Mouse (Mus musculus) kidney, embryonic 14.5 days (tissue): ENCODE results near the gene Pax6. TPM values are rescaled to one million over a fixed set of nuclear protein-coding genes. Genes with fewer than 3 reads are reported as not detected.
A peak's percentile ranks its signal among the peaks of the same experiment; 100 is the strongest.

Experiments
- ATAC-seq: fragments of 200-750 bp; cut with Nextera tagmentation; 2 replicates; pipeline ENCODE4 v1.8.0; 2017; ENCODE audit warnings: moderate number of reproducible peaks, mild to moderate bottlenecking, moderate TSS enrichment, moderate library complexity; ENCODE audit not compliant: low FRiP score, low TSS enrichment
- H3K27ac ChIP-seq: fragments of 300-500 bp; sonication (generic); 2 replicates; pipeline ENCODE4 v1.5.1; 2014; ENCODE audit warnings: low read depth, mild to moderate bottlenecking, low read length, moderate library complexity, mixed read lengths
- H3K27me3 ChIP-seq: fragments of 300-500 bp; sonication (generic); 2 replicates; pipeline ENCODE4 v1.6.1; 2014; ENCODE audit warnings: mild to moderate bottlenecking, low read length; ENCODE audit not compliant: control insufficient read depth, insufficient read depth
- H3K36me3 ChIP-seq: fragments of 300-500 bp; sonication (generic); 2 replicates; pipeline ENCODE4 v1.6.1; 2014; ENCODE audit warnings: low read length, mixed read lengths; ENCODE audit not compliant: control insufficient read depth, insufficient read depth
- H3K4me1 ChIP-seq: fragments of 300-500 bp; sonication (generic); 2 replicates; pipeline ENCODE4 v1.6.1; 2014; ENCODE audit warnings: low read length, mixed read lengths; ENCODE audit not compliant: control insufficient read depth, insufficient read depth
- H3K4me2 ChIP-seq: fragments of 300-500 bp; sonication (generic); replicated peaks from 2 replicates; pipeline ENCODE4 v1.6.1; 2014; ENCODE audit warnings: low read depth, mild to moderate bottlenecking, low read length
- H3K4me3 ChIP-seq: fragments of 300-500 bp; sonication (generic); 2 replicates; pipeline ENCODE4 v1.5.1; 2014; ENCODE audit warnings: mild to moderate bottlenecking, low read length
- H3K9ac ChIP-seq: fragments of 300-500 bp; sonication (generic); 2 replicates; pipeline ENCODE4 v1.6.1; 2014; ENCODE audit warnings: low read depth, mild to moderate bottlenecking, low read length, moderate library complexity
- H3K9me3 ChIP-seq: fragments of 300-500 bp; sonication (generic); 2 replicates; pipeline ENCODE4 v1.6.1; 2016; ENCODE audit warnings: low read length; ENCODE audit not compliant: control insufficient read depth
- WGBS: fragments of 180-500 bp; shearing (Covaris S2); extraction: QIAGEN DNeasy Blood & Tissue Kit; methylation state at CpG from one replicate; pipeline ENCODE4 v1.1.7; 2014; 5-methylcytosine and 5-hydroxymethylcytosine counted together
- polyA plus RNA-seq: library from polyadenylated mRNA; unstranded; fragments of >200 nt; fragmentation: Nextera tagmentation; extraction: Ambion mirVana; gene quantifications from 2 replicates; pipeline ENCODE4 v1.2.1, GENCODE M21; 2014

The Pax6 gene
- polyA plus RNA-seq, 1 experiment from 2014 or later, result 0.12 TPM

DNA sequence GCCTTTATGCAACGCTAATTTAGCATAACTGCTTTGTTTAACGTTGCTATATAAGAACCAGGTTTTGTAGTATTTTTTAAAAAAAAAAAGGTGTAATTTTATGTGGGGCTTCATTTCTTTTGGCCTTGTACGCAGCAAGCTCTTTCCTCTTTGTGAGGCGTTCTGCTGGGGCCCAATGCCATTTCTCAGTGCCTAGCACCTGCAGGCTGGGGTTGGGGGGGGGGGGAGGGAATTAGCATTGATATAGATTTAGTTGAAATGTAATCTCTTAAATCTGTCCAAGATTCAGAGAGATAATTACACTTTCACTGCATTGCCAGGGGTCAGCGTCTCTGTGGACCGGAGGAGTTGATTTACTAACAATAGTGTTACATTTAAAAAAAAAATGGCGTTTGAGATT lies 6.1 kb upstream of the Pax6 start:
- Histone ChIP-seq H3K4me2 (no peak overlapping the region), H3K27ac (no peak overlapping the region), H3K9me3 (no peaks in the 10 kb centered on the region), H3K4me1 (no peaks in the 10 kb centered on the region), H3K9ac (no peak overlapping the region), H3K27me3 (peaks cover 98% of the 10 kb centered on the region), H3K4me3 (no peak overlapping the region), H3K36me3 (no peaks in the 10 kb centered on the region)
- ATAC-seq, result no peak
- 2% methylated on average over 7 of the region's 7 CpGs for WGBS

DNA sequence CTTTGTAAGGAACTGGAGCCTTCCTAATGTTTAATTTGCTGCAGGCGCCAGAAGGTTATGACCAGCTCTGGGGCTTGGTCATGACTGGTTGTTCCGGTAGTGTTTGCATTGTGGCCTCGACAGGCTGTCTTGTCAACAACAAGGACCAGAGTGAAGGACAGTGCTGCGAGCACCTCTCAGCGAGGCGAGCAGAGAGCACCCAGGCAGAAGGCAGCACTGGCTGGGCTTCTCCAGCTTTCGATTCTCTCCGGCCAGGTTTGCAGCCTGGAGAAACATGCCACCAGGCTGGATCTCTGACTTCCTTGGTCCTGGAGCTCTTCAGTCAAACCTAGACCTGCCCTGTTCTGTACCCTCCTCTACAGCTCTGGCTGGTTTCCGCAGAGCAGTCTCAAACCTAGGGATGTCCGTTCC lies 5.6 kb upstream of the Pax6 start:
- Histone ChIP-seq H3K4me3 (no peak overlapping the region), H3K4me2 (no peak overlapping the region), H3K27ac (no peak overlapping the region), H3K9ac (no peak overlapping the region), H3K4me1 (no peaks in the 10 kb centered on the region), H3K27me3 (peaks cover 99% of the 10 kb centered on the region), H3K36me3 (no peaks in the 10 kb centered on the region), H3K9me3 (no peaks in the 10 kb centered on the region)
- 2% methylated on average over 10 of the region's 10 CpGs for WGBS
- no peak for ATAC-seq

DNA sequence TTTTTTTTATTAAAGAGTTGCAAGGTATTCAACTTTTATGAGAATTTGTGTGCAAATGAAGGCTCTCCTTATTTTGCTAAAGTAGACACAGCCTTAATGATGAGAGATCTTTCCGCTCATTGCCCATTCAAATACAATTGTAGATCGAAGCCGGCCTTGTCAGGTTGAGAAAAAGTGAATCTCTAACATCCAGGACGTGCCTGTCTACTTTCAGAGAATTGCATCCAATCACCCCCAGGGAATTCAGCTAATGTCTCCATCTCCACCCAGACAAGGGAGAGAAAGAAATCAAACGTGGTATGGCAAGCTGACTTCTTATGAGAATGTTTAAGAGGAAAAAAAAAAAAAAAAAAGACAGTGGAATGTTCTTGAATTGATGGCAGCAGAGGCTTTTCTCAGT lies 3.7 kb upstream of the Pax6 start:
- Histone ChIP-seq H3K36me3 (no peaks in the 10 kb centered on the region), H3K4me3 (no peak overlapping the region), H3K9me3 (no peaks in the 10 kb centered on the region), H3K27ac (no peak overlapping the region), H3K4me2 (no peak overlapping the region), H3K4me1 (peaks cover 4% of the 10 kb centered on the region; the same call in 1 of the 2 replicates), H3K9ac (no peak overlapping the region), H3K27me3 (peaks cover 99% of the 10 kb centered on the region)
- 6% methylated on average over 5 of the region's 5 CpGs for WGBS
- no peak for ATAC-seq

DNA sequence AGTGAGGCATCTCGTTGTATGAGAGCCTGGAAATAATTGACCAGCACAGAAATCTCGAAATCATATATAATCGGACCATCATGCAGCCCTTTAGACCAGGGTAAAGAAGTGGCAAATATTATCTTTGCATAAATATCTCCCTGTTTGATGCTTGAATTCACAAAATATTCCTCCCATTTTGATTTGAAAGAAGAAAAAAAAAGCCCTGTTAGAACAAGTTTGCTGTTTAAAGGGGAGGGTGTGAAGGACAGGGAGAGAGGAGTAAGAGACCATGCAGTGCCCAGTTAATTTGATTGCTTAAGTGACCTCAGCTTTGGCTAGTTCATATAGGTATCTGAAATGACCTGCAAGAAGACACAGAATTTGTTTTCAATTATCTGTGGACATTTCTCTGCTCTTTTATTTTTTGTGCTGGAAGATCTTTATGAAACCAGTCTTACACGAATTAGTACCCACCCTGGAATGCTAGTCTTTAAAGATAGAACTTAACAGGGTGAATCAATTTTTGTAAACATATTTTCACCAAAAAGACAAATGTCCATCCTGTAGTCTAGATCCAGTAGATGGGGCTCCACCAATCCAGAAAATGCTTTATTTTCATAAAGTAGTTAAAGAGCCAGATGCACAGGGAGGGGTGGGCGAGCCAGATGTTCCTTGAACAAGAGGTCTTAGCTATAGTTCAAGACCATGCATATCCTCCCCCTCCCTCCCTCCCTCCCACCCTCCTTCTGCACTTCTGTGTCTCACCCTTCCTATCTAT lies 3.0 kb upstream of the Pax6 start:
- Histone ChIP-seq H3K36me3 (no peaks in the 10 kb centered on the region), H3K9me3 (no peaks in the 10 kb centered on the region), H3K9ac (no peak overlapping the region), H3K4me1 (peaks cover 4% of the 10 kb centered on the region; the same call in 1 of the 2 replicates), H3K27me3 (peaks cover 97% of the 10 kb centered on the region), H3K4me2 (no peak overlapping the region), H3K4me3 (no peak overlapping the region), H3K27ac (no peak overlapping the region)
- WGBS, result 8% methylated on average over 5 of the region's 5 CpGs
- ATAC-seq, result no peak

DNA sequence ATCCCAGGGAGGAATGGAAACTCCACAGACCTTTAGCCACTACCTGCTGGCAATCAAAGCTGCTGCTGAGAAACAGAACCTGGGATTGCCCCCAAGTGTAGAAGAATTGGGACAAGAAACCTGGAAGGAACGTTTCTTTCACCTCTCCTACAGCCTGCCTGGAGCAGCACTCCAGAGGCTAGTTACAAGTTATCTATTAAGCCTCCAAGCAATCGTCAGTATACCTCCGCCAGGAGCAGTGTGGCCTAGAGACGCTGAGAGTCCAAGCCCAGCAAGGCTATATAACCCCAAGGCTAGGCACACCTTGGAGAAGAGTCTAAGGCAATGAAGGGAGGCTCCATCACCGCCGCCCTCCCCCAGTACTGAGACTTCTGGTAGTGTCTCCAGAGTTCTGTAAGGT lies 2.4 kb upstream of the Pax6 start:
- Histone ChIP-seq H3K4me3 (no peak overlapping the region), H3K9ac (no peak overlapping the region), H3K9me3 (no peaks in the 10 kb centered on the region), H3K27me3 (peaks cover 97% of the 10 kb centered on the region), H3K4me1 (peaks cover 4% of the 10 kb centered on the region; the same call in 1 of the 2 replicates), H3K4me2 (no peak overlapping the region), H3K27ac (no peak overlapping the region), H3K36me3 (no peaks in the 10 kb centered on the region)
- 0% methylated on average over 6 of the region's 6 CpGs for WGBS
- ATAC-seq, result no peak

DNA sequence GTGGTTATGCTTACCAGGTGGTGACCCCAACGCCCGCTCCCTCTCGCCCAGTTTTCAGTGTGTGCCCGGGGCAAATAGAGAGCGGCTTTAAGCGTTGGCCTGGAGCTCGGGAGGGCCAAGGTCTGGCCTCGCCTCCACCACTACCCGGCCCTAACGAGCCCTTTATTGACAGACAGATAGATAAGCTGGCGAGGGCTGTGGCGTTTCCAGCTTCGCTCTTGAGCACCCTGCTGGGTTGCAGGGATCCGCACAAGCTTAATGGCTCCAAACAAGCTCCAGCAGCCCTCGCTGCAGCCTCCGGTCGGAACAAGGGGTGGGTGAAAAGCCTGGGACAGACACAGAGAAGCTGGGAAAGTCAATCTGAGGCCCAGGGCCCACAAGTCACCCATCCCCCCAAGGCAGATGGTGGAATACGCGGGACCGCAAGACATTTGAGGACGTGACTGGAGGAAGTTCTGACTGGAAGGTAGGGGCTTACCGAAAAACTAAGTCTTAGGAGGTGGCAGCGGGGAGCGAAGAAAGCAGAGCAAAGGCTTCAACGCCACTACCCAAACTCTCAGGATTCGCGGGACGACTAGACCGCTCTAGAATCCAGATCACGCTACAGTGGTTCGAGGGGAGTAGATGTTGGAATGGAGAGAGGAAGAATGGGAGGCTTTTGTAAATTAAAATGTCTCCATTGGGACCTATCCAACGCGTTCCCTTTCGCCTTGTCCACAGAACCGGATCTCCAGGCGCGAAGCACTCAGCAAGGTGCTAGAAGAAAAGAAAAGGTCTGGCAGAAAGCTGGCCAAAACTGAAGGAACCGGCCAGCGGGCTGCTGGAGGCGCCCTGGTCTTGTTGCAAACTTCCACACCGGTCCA lies 1.7 kb upstream of the Pax6 start:
- Histone ChIP-seq H3K27ac (no peak overlapping the region), H3K36me3 (no peaks in the 10 kb centered on the region), H3K4me3 (no peak overlapping the region), H3K9ac (no peak overlapping the region), H3K9me3 (no peaks in the 10 kb centered on the region), H3K4me1 (peaks cover 4% of the 10 kb centered on the region; the same call in 1 of the 2 replicates), H3K27me3 (peaks cover 97% of the 10 kb centered on the region), H3K4me2 (no peak overlapping the region)
- WGBS, result under 1% methylated on average over 41 of the region's 41 CpGs
- no peak for ATAC-seq

DNA sequence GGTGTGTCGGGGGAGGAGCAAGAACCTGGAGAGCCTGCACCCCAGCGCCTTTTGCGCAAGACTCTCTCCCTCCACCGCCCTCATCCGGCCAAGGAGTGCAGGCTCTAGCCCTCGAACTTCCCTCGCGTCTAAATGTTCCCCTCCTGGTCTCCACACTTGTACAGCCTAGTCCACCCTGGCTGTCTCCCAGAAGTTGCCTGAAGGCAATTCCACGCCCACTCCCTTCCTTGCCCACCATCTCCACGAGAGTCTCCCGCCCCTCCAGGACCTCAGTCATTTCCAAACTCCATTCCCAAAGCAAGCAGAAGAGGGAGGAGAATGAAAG lies 1.1 kb upstream of the Pax6 start:
- no peak overlapping the region for H3K9ac ChIP-seq
- no peak overlapping the region for H3K4me3 ChIP-seq
- no peak overlapping the region for H3K27ac ChIP-seq
- H3K27me3 ChIP-seq, result peaks cover 97% of the 10 kb centered on the region
- ATAC-seq, result 0 out of 2 replicates have a peak, but pooled peaks have one; percentile 36
- no peaks in the 10 kb centered on the region for H3K36me3 ChIP-seq
- under 1% methylated on average over 11 of the region's 11 CpGs for WGBS
- peaks cover 4% of the 10 kb centered on the region; the same call in 1 of the 2 replicates for H3K4me1 ChIP-seq
- H3K4me2 ChIP-seq, result no peak overlapping the region
- H3K9me3 ChIP-seq, result no peaks in the 10 kb centered on the region

DNA sequence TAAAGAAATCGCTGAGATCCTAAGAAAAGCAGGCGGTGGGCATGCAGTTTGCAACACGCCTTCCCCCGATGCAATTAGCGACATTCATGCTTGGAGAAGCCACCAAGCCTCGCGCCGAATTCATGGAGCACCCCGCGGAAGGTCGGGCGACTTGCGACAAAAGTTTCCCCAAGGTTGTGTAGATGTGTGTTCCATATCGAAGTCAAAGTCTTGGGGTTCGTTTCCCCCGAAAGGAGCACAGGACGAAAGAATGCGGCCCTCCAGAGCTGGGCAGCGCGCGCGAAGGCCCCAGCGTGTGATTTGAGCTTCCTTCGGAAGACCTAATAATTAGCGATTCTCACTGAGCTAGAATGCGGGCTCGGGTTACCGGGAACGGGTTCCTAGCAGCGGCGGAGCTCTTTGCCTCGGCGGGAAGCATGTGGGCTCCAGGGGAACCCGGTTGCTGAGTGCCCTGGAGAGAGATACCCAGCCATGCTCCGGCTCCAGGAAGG lies 716 bp downstream of the Pax6 start:
- Histone ChIP-seq H3K36me3 (no peaks in the 10 kb centered on the region), H3K4me1 (peaks cover 5% of the 10 kb centered on the region), H3K4me3 (no peak overlapping the region), H3K9me3 (no peaks in the 10 kb centered on the region), H3K27ac (no peak overlapping the region), H3K4me2 (no peak overlapping the region), H3K9ac (no peak overlapping the region), H3K27me3 (peaks cover 97% of the 10 kb centered on the region)
- under 1% methylated on average over 35 of the region's 35 CpGs for WGBS
- ATAC-seq, result no peak
